Mouse (Mus musculus): Measurements from ENCODE around the gene Atad2b. TPM values are rescaled to one million over a fixed set of nuclear protein-coding genes. Genes with fewer than 3 reads are reported as not detected.
"Not testable (repeated sequence)": the region's sequence is repeated elsewhere in the genome, so short reads cannot be mapped to it uniquely, and the experiment has no call there.

Atad2b gene
- total RNA-seq, 2 experiments from 2014 or later = 25.5 to 28.7 TPM

DNA sequence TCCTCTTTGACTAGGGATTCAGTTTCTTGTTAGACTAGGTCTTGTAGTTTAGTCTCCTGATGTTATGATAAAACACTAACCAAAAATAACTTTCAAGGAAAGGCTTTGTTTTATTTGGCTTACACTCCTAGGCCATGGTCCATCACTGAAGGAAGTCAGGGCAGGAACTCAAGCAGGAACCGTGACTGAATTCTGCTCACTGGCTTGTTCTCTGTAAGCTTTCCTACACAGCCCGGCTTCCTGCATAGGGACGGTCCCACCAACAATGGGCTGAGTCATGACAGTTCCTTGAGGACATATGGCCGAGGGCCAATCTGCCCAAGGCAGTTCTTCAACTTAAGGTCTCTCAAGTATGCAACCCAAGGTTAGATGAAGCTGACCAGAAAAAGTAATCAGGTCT lies 5.4 kb upstream of the Atad2b start:
- DNase-seq = no peak

DNA sequence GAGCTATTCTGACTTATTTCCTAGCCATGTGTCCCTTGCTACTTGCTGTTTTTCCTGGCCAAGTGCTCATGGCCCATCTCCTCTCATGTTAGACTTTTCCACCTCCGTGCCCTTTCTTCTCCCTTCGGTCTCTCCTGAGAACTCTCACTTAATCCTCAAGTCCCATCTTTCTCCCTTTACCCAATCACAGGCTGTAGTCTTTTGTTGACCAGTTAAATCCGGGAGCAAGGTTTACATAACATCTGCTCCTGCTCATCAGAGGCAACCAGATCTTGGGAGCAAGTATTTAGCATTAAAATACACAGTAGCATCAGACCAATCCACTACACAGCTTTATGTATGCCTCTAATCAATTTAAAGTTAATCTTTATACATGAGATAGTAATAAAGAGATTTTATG lies 2.7 kb upstream of the Atad2b start:
- no peak for DNase-seq

DNA sequence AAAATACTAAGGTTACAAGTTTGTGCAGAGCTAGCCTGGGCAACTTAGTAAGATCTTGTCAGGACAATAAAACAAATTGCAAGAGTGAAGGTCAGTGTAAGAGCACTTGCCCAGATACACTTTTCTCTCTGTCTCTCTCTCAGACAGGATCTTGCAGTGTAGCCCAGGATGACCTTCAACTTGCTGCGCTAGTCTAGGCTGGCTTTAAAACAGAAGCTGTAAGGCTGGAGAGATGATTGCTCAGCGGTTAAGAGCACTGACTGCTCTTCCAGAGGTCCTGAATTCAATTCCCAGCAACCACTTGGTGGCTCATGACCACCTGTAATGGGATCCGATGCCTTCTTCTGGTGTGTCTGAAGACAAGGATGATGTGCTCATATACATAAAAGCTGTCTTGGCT lies 2.2 kb upstream of the Atad2b start:
- DNase-seq = no peak

DNA sequence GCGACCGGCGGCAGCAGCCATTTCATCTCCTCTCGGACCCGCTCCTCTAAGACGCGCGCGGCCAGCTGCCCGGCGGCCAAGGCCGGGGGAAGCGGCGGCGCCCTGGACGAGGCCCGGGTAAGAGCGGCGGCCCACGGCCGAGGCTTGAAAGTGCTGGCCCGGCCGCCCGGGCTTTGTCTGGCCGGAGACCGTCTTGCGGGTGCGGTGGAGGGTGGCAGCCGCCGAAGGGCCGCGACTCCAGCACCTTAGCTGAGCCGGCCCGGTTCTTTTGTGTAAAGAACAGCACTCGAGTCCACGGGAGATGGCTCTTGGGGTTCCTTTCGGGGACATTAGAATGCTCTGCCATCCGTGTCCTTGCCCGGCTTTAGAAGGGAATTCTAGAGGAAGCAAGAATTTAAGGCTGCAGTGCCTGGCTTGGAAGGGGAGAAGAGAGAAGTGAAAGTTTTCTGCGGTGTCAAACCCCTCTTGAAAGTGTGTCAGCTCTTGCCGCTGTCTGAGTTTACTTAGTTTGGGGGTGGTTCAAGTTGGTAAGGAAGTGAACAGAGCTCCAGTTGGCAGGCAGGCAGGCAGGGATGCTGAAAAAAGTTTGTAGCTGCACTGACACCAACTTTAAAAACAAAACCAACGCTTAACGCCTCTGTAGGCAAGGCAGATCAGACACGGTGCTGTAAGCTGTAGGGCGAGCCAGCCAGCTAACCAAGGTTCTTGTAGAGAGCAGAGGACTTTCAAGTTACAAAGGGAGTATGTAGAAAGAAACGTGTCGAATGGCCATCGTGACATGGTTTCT lies 845 bp downstream of the Atad2b start:
- peak; percentile 16 for DNase-seq

DNA sequence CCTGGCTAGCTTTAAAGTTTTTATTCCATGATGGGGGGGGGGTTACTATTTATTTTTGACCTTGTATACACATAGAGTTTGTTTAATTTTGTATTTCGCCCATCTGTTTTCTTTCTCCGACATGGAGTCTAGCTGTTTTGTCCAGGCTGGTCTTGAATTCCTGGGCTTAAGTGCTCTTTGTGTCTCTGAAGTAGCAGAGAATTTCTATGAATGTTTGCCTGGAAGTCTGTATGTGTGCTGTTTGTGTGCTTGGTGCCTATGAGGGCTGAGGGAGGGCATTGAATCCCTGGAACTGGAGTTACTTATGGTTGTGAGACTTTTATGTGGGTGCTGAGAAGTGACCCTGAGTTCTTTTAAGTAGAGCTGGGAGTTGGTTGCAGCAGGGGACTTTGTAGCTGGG lies 11.0 kb downstream of the Atad2b start:
- no peak for DNase-seq

DNA sequence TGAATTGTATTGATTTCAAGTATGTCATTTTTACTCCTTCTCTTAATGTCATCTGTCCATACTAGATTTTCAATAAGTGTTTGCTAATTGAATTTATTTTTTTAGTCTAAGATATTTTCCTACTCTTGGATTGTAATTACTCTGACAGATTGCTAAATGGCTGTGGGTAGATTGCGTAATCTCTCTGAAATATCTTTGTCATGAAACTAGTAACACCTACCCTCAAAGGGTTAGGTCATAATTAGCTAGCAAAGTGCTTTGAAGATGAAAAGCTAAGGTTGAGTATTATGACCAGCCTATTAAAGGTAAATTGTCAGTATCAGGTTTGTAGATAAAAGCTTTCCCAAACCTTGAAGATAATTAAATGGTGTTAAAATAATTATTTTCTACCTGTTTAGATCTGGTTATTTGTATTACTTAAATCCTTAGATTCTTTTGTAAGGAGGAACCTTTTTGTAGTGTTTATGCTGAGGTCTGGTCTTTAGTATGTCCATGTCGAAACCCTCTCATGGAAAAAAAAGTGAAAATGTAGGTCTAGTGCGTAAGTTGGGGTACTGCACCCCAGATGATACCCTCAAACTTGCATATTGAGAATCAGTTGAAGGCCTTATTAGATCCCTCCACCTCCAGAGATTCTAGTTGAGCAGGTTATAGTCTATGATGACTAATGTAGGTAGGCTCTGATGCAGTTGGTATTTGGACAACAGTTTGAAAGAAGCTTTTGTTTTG lies 13.8 kb downstream of the Atad2b start:
- DNase-seq = no peak

DNA sequence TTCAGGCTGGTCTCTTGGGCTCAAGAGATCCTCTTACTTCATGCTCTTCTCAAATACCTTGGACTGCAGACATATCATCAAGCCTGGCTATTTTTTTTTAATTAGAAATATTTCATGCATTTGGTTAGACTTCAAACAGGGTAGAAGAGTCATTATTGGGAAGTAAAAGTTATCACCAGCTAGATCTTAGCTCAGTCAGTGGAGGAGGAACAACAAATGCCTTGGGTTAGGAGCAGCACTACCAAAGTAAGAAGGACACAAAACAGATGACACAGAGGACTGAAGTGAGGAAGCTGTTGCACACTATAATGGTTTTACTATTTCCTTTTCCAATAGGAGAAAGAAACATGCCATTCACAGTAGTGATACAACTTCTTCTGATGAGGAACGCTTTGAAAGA lies 35.1 kb downstream of the Atad2b start:
- no peak for DNase-seq

DNA sequence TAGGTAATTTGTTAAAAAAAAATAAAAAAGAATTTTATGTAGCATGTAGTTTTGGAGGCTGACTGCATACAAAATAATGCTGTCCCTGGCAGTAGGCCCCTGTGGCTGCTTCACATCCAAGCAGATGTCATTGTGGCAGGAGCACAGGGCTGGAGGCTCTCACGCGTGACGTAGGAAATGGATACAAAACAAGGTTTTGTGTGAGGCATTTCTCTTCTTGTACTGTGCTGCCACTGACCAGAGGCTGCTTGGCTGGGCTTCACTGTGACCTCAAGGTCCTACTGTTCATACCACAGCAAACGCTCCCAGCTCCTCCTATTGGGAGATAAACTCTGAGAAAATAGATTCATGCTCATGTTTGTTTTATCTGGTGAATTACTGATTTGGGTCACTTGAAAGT lies 36.0 kb downstream of the Atad2b start:
- DNase-seq = no peak

DNA sequence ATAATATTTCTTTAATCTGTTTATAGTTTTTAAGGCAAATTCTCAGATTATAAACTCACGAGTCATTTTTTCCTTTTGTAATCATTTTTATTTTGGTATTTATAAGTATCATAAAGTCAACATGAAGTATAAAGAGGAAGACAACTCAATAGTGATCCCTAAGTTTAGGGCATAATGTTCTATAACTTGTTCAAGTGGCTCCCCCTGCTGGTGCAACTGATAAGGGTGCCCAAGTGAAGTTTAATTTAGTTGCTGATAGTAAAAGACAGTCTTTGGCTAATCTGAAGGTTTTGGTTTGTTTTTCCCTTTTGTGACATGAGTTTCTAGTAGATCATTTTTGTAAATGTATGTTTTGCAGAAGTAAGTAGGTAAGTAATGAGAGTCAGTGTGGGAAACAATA lies 55.8 kb downstream of the Atad2b start:
- peak; percentile 85 for DNase-seq

DNA sequence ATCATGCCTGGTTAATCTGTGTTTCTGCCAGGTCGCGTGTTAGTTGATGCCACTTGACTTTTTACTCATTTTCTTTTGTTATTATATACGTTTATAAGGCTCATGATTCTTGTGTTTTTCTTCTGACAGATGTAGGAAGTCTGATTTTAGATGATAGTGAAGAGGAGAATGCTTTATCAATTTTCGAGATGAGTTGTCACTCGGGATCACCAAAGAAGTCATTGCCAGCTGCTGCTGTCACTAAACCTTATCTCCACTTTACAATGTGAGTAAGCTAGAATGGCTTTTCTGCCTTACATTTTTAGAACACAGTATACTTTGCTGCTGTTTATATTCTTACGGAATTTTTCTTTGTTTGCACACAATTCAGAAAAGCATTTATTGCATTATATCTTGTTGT lies 61.2 kb downstream of the Atad2b start:
- no peak for DNase-seq

DNA sequence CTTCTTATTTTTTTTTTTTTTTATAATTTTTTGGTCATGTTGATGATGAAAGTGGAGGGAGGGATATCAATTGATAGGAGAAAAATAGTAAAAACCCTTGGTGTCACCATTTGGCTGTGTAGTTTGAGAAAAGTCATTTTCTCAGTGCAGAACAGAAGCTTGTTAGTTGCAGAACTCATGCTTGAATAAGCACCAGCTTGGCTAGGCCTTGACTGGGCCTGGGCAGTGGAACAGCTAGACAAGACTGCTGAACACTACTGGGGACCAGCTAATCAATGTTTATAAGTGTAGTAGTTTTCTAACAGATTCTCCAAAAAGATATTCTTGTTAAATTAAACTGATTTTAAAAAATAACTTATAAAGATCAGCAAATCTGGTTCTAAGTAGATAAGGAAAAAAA lies 79.8 kb downstream of the Atad2b start:
- DNase-seq = no peak

DNA sequence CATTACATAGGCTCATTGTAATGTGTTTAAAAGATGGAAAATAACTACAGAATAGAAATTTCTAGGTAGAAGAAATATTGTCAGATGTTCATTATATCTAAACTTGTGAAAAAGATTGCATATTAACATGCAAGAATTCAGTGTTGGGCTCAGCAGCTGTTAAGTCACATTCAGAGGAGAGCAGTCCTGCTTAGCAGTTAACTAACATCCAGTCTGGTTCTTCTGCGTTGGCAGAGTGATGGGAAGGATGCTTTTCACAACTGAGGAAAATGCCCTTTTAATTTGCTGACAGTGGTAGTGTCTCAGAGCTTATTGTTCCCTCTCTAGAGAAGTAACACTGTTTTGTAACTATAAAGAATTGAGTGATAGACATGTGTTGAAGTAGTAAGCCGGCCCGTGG lies 88.2 kb downstream of the Atad2b start:
- no peak for DNase-seq

DNA sequence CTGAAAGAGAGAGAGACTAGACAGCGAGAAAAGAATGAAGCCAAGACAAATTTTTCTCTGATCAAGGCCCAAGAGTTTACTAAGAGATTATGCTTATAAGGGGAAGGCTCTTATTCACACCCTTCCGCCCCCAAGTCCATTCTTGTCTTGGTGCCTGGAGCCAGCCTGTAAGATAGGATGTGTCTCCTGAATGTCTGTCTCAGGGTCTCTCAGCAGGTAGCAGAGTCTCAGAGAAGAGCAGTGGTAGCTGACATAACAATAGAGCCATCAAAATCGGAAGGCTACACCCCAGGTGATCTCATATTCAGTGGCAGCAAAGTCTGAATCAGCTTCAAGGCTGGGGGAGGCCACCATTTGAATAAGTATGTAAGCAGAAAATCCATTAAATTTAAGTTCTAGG lies 88.6 kb downstream of the Atad2b start:
- DNase-seq = not testable (repeated sequence)

DNA sequence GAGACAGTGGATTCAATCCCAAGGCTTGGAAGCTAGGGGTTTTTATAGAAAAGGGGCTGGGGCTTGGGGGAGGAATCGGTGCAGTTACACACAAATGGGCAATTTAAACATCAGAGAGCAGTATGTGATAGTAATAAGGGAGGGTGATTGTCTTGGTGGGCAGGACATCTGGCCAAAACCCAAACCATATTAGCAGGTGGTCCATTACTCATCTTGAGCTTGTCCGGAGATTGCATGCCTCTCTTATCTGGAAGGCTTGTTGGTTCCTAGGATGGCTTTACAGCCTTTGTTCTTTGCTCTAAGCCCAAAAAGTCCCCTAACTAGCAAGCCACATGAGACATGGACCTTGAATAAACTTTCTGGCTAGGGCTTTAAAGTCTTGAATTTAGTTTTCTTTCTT lies 91.5 kb downstream of the Atad2b start:
- DNase-seq = not testable (repeated sequence)

DNA sequence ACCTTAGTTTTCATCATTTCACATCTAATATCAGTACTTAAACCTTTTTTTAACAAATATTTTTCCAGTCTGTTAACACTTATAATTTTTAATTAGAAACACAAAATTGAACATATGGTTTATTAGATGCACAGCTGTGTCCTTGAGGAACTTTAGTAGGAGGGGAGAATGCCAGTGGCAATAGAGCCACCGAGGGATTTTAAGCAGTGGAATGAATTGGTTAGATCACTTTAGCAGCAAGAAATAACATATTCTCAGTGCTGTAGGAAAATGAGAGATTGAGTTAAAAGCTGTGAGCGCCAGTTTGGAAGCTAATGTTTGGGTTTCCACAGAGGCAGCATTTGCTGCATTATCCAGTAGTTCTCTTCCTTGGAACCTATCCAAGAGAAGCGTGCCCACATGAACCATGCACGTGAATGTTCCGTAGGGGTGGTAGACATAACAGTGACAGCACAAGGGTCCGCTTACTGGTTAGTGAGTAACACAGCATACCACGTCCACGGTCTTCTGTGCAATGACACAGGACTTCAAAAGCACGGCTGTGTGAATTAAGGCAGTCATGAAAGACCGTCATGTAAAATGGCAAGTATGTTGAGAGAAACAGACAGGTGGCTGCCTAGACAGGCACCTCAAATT lies 108.2 kb downstream of the Atad2b start:
- DNase-seq = no peak

DNA sequence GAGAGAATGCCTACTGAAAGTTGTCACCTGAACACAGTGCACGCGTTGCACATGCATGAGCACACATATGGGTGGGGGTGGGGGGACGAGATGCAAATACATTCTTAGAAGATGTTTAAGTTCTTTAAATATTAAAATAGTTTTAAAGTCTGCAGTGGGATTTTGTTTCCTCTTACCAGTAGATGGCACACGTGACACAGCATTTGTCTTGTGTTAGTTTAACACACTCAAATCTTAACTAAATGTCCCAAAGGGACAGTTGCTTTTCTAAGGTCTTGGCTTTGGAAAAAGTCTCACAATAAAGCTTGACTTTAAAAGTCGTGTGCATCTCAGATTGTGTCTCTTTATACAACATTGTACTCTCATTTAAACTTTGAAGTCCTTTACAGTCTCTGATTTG lies 111.9 kb downstream of the Atad2b start:
- no peak for DNase-seq

DNA sequence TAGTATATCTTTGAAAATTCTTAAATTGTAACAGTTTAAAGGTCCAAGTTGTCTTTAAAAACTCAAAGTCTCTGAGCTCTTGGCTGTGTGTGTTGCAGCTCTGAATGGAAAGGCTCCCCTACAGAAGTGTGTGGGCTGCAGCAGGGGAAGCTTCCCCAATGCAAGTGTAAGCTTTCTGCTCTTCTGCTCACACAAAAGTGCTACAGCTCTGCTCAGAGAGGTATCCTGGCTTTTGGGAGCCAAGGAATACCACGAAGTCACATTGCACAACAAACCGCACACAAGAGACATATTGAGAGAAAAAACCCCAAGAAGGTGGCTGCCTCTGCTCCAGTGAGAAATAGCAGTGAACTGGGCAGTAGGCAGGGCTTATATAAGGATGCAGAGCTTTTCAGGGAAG lies 120.9 kb downstream of the Atad2b start:
- no peak for DNase-seq

DNA sequence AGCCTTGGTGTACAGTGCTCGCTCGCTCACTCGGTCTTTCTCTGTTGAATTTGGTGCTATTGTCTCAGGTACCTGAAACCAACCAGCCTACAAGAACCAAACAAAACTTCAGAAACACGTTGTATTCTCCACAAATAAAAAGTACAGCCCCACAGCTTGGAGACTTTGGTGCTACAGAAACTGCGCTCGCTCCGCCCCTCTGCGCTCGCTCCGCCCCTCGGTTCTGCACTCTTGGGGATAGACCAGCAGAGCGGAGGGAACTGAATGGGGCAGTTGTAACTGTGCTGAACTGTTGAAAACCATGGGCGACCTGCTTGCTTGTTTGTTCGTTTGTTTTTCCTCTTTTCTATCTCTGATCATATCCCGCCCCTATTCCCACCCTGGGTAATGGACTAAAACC lies 127.0 kb downstream of the Atad2b start:
- no peak for DNase-seq

DNA sequence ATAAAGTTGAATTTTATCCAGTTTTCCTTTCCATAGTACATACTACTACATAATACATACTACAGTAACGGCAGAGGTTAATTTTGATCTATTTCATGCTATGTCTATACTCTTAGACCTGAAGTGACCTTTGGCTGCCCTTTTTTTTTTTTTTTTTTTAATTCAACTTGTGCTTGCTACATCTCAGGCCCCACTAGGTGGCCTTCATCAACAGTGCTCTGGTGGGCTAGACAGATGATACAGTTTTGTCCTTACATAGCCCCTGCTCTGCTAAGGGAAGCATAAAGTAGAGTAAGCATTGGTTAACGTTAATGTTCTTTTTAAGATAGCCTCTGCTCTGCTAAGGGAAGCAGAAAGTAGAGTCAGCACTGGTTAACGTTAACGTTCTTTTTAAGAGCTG lies 131.0 kb downstream of the Atad2b start:
- DNase-seq = no peak

DNA sequence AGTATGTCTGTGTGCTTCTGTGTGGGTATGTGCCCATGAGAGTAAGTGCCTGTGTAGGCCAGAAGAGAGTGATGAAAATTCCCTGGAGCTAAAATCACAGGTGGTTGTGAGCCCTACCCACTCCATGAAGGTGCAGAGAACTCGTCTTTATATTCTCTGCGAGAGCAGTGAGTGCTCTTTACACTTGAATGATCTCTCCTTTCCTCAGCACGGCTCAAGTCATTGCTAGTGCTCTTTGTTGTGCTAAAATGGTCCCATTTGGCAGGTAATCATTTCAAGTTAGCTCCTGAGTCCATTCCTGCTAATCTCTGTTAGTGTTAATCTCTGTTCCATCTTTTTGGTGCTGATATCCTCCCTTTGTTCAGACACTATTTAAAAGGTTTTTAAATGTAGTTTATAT lies 150.4 kb downstream of the Atad2b start:
- DNase-seq = no peak

DNA sequence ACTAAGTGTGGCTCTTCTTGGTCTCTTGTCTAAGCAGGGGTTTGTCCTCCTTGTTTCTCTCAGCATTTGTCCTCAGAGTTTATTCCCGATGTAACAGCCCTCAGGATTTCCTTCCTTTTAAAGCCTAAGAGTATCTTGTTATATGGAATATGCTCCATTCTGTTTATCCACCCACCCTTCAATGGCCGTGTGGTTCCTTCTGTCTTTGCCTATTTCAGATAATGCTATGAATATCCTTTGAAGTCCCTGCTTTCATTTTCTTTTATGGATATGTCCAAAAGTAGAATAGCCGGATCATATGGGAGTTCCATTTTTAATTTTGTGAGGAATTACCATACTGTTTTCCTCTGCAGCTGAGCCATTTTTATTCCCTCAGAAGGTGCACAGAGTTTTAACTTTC lies 153.0 kb downstream of the Atad2b start:
- no peak for DNase-seq

DNA sequence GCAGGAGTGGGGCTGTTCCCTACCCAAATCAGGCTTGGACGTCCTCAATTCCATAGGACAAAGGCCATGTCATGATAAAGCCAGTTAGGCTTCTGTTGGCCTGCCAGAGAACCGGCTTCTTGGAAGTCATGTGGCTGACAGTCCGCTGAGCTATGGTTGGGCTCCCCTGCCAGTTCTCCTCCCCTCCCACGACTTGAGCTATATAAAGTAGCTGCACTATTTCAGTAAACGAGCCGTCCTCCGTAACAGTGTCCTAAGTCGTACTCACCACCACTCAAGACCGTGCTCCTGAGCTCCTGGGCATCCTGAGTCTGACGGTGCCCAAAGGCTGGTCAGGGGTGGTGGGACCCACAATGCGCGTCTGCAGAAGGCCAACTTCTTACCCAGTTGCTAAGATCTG lies 156.0 kb downstream of the Atad2b start:
- DNase-seq = no peak

DNA sequence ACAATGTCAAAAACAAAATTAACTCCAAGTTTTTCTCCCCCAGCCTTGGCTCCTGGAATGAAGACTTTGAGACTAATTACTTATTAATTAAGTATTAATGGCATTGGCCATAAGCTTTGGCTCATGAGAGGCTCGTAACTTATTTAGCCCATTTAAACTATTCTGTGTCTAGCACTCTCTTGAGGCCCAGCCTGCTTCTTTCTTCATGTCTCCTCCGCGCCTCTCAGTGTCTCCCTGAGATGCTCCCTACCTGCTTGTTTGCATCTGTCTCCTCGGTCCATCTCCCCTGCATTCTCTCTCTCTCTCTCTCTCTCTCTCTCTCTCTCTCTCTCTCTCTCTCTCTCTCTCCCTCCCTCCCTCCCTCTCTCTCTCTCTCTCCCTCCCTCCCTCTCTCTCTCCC lies 164.3 kb downstream of the Atad2b start:
- no peak for DNase-seq

DNA sequence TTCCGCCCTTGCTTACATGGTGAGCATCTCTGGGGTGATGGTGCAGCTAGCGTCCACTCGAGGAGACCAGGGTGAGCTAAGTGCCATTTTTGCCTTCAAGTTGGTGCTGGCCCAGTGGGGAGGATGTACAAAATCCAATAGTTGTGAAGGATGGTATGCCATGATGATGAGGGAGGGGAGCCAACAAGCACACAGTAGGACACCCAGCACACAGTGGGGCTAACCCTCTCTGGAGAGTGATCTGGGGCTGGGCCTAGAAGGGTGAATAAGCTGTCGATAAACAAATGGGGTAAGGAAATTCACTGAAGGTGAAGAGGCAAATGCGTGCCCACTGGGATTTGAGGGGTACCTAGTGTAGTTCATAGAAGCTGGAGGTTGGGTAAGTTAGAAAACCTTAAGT lies 167.6 kb downstream of the Atad2b start:
- DNase-seq = no peak
